Mouse (Mus musculus) liver, adult 2 months (tissue): ENCODE results near the gene Rab11fip3.

Source experiments
- CTCF ChIP-seq: fragments of 200-500 bp; IDR thresholded peaks from 2 replicates; pipeline ENCODE4 v1.5.1; 2011; ENCODE audit warnings: low read depth, low read length, control low read depth
- POLR2A ChIP-seq: fragments of 200-500 bp; IDR thresholded peaks from 2 replicates; pipeline ENCODE4 v1.6.1; 2011; ENCODE audit warnings: low read length, control low read depth; ENCODE audit not compliant: insufficient read depth; ENCODE audit errors: extremely low read depth

DNA sequence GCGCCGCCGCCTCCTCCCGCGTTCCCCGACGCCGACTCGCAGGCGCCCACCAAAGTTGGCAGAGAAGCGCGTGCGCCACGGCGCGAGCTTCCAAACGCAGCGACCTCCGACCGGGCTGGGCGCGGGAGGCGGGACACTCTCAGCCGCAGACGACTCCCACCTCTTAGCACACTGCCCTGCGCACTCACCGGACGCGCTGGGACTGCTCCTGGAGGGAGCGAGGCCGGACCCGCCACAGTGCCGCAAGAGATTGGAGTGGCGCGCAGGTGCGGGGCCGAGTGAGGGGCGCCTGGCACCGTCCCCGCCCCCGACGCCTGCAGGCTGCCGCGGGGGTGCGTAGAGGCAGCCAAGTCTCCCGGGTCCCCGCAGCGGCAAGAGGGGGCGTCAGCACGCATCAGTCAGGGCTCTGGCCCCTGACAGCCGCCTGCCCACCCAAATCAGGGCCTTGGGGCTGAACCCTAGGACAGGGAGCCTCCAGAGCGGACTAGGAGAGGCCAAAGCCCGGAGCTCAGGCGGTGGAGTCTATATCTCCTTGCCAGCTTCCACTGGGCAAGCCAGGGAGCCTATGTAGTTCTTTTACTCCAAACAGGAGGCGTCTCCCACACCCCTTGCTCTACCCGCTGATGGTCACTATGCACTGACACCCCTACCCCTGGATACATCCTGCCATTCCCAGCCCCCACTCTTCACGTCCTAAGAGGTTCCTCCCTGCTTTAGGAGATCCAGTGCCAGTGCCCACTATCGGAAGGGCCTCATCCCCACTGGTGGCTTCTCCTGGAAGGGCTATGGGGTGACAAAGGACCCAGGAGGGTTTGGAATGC lies 117.3 kb downstream of the Rab11fip3 start, which contains the start of gene A930017K11Rik:
- TF ChIP-seq CTCF (no peak), POLR2A (no peak)
